Mouse (Mus musculus): ENCODE results near the gene Miox. TPM values are rescaled to one million over a fixed set of nuclear protein-coding genes. Genes with fewer than 3 reads are reported as not detected.

Gene Miox
- polyA plus RNA-seq, 1 experiment from 2014 or later: not detected

GRCm38 (mm10) chr15:89297695-89298094 is 36.5 kb upstream of the Miox start:
- Histone ChIP-seq H3K4me3 (replicated peaks) (no peak overlapping the region), H3K36me3 (peaks cover 93% of the 10 kb centered on the region), H3K9ac (replicated peaks) (no peak overlapping the region), H3K4me1 (no peaks in the 10 kb centered on the region), H3K4me2 (no peak overlapping the region), H3K27me3 (replicated peaks) (no peaks in the 10 kb centered on the region), H3K27ac (replicated peaks) (no peak overlapping the region), H3K9me3 (replicated peaks) (no peaks in the 10 kb centered on the region)
- no peak for ATAC-seq (ENCODE audit: low FRiP score)
- WGBS: 89% methylated on average over 2 of the region's 2 CpGs

GRCm38 (mm10) chr15:89300180-89300579 is 34.0 kb upstream of the Miox start:
- H3K36me3 ChIP-seq: peaks cover 93% of the 10 kb centered on the region
- no peaks in the 10 kb centered on the region for H3K27me3 ChIP-seq (replicated peaks)
- no peak for ATAC-seq (ENCODE audit: low FRiP score)
- WGBS: 92% methylated on average over 13 of the region's 13 CpGs
- H3K4me2 ChIP-seq: no peak overlapping the region
- no peak overlapping the region for H3K27ac ChIP-seq (replicated peaks)
- H3K4me1 ChIP-seq: no peaks in the 10 kb centered on the region
- H3K9ac ChIP-seq (replicated peaks): no peak overlapping the region
- H3K4me3 ChIP-seq (replicated peaks): no peak overlapping the region
- H3K9me3 ChIP-seq (replicated peaks): no peaks in the 10 kb centered on the region

- 96% methylated on average over 8 of the region's 8 CpGs for WGBS
- H3K27ac ChIP-seq (replicated peaks): no peak overlapping the region
- H3K9ac ChIP-seq (replicated peaks): no peak overlapping the region
- no peak overlapping the region for H3K4me2 ChIP-seq
- H3K4me1 ChIP-seq: no peaks in the 10 kb centered on the region
- peaks cover 93% of the 10 kb centered on the region for H3K36me3 ChIP-seq
- H3K27me3 ChIP-seq (replicated peaks): no peaks in the 10 kb centered on the region
- no peak for ATAC-seq (ENCODE audit: low FRiP score)
- no peaks in the 10 kb centered on the region for H3K9me3 ChIP-seq (replicated peaks)
- no peak overlapping the region for H3K4me3 ChIP-seq (replicated peaks)
These were observed 33.6 kb upstream of the Miox start for GRCm38 (mm10) chr15:89300600-89300999.

GRCm38 (mm10) chr15:89305966-89306365 is 28.2 kb upstream of the Miox start:
- no peak for ATAC-seq (ENCODE audit: low FRiP score)
- H3K4me2 ChIP-seq: no peak overlapping the region
- peaks cover 65% of the 10 kb centered on the region for H3K36me3 ChIP-seq
- peaks cover 16% of the 10 kb centered on the region for H3K4me1 ChIP-seq
- no peak overlapping the region for H3K27ac ChIP-seq (replicated peaks)
- H3K27me3 ChIP-seq (replicated peaks): no peaks in the 10 kb centered on the region
- no peak overlapping the region for H3K4me3 ChIP-seq (replicated peaks)
- 89% methylated on average over 1 of the region's 1 CpGs for WGBS
- no peak overlapping the region for H3K9ac ChIP-seq (replicated peaks)
- H3K9me3 ChIP-seq (replicated peaks): no peaks in the 10 kb centered on the region

GRCm38 (mm10) chr15:89307461-89307860 is 26.7 kb upstream of the Miox start:
- Histone ChIP-seq H3K4me3 (replicated peaks) (no peak overlapping the region), H3K9me3 (replicated peaks) (no peaks in the 10 kb centered on the region), H3K4me2 (no peak overlapping the region), H3K27me3 (replicated peaks) (no peaks in the 10 kb centered on the region), H3K4me1 (peaks cover 30% of the 10 kb centered on the region), H3K27ac (replicated peaks) (no peak overlapping the region), H3K36me3 (peaks cover 50% of the 10 kb centered on the region), H3K9ac (replicated peaks) (no peak overlapping the region)
- no peak for ATAC-seq (ENCODE audit: low FRiP score)
- 92% methylated on average over 13 of the region's 13 CpGs for WGBS

- Histone ChIP-seq H3K27ac (replicated peaks) (no peak overlapping the region), H3K9me3 (replicated peaks) (no peaks in the 10 kb centered on the region), H3K36me3 (peaks cover 39% of the 10 kb centered on the region), H3K27me3 (replicated peaks) (no peaks in the 10 kb centered on the region), H3K4me2 (no peak overlapping the region), H3K4me1 (peaks cover 41% of the 10 kb centered on the region), H3K9ac (replicated peaks) (no peak overlapping the region), H3K4me3 (replicated peaks) (no peak overlapping the region)
- no peak for ATAC-seq (ENCODE audit: low FRiP score)
- WGBS: 86% methylated on average over 7 of the region's 7 CpGs
These were observed 25.6 kb upstream of the Miox start for GRCm38 (mm10) chr15:89308406-89309139.

GRCm38 (mm10) chr15:89309962-89310498 is 24.2 kb upstream of the Miox start:
- no peak overlapping the region for H3K4me3 ChIP-seq (replicated peaks)
- H3K27ac ChIP-seq (replicated peaks): no peak overlapping the region
- no peaks in the 10 kb centered on the region for H3K9me3 ChIP-seq (replicated peaks)
- ATAC-seq (ENCODE audit: low FRiP score): no peak
- WGBS: 54% methylated on average over 6 of the region's 6 CpGs
- no peak overlapping the region for H3K9ac ChIP-seq (replicated peaks)
- H3K27me3 ChIP-seq (replicated peaks): no peaks in the 10 kb centered on the region
- peaks cover 50% of the 10 kb centered on the region for H3K4me1 ChIP-seq
- no peak overlapping the region; the same call in 1 of the 2 replicates for H3K4me2 ChIP-seq
- H3K36me3 ChIP-seq: peaks cover 25% of the 10 kb centered on the region

GRCm38 (mm10) chr15:89313359-89313758 is 20.8 kb upstream of the Miox start:
- H3K4me1 ChIP-seq: peaks cover 56% of the 10 kb centered on the region
- H3K9ac ChIP-seq (replicated peaks): no peak overlapping the region; the same call in 1 of the 2 replicates
- no peaks in the 10 kb centered on the region for H3K9me3 ChIP-seq (replicated peaks)
- peak overlapping the region; percentile 87 for H3K4me2 ChIP-seq
- 80% methylated on average over 4 of the region's 4 CpGs for WGBS
- no peak for ATAC-seq (ENCODE audit: low FRiP score)
- no peaks in the 10 kb centered on the region for H3K36me3 ChIP-seq
- peak overlapping the region; percentile 95; the same call in 1 of the 2 replicates for H3K4me3 ChIP-seq (replicated peaks)
- H3K27ac ChIP-seq (replicated peaks): no peak overlapping the region
- no peaks in the 10 kb centered on the region for H3K27me3 ChIP-seq (replicated peaks)

- 33% methylated on average over 3 of the region's 3 CpGs for WGBS
- Histone ChIP-seq H3K4me1 (peaks cover 56% of the 10 kb centered on the region), H3K9ac (replicated peaks) (peak overlapping the region; percentile 95), H3K4me2 (peak overlapping the region; percentile 87), H3K36me3 (no peaks in the 10 kb centered on the region), H3K9me3 (replicated peaks) (no peaks in the 10 kb centered on the region), H3K4me3 (replicated peaks) (peak overlapping the region; percentile 95), H3K27me3 (replicated peaks) (no peaks in the 10 kb centered on the region), H3K27ac (replicated peaks) (no peak overlapping the region)
- ATAC-seq (ENCODE audit: low FRiP score): no peak; the same call in 1 of the 2 replicates
These were observed 20.1 kb upstream of the Miox start for GRCm38 (mm10) chr15:89314107-89314506.

- H3K9ac ChIP-seq (replicated peaks): peak overlapping the region; percentile 95
- H3K4me2 ChIP-seq: peak overlapping the region; percentile 87
- under 1% methylated on average over 58 of the region's 58 CpGs for WGBS
- peak overlapping the region; percentile 95 for H3K4me3 ChIP-seq (replicated peaks)
- H3K27ac ChIP-seq (replicated peaks): peak overlapping the region; percentile 76
- no peaks in the 10 kb centered on the region for H3K27me3 ChIP-seq (replicated peaks)
- no peaks in the 10 kb centered on the region for H3K36me3 ChIP-seq
- H3K9me3 ChIP-seq (replicated peaks): no peaks in the 10 kb centered on the region
- ATAC-seq (ENCODE audit: low FRiP score): peak; percentile 48
- H3K4me1 ChIP-seq: peaks cover 53% of the 10 kb centered on the region
These were observed 19.5 kb upstream of the Miox start for GRCm38 (mm10) chr15:89314511-89315189.

- Histone ChIP-seq H3K9ac (replicated peaks) (peak within 1 kb of the TSS; percentile 95), H3K27me3 (replicated peaks) (no peaks in the 10 kb centered on the region), H3K27ac (replicated peaks) (peak within 1 kb of the TSS; percentile 76), H3K4me2 (peak within 1 kb of the TSS; percentile 87), H3K4me3 (replicated peaks) (peak within 1 kb of the TSS; percentile 95), H3K4me1 (peaks cover 47% of the 10 kb centered on the region), H3K36me3 (no peaks in the 10 kb centered on the region), H3K9me3 (replicated peaks) (no peaks in the 10 kb centered on the region)
- under 1% methylated on average over 37 of the region's 37 CpGs for WGBS
- peak; percentile 100 for ATAC-seq (ENCODE audit: low FRiP score)
These were observed 18.9 kb upstream of the Miox start, which contains the start of gene Sbf1 for GRCm38 (mm10) chr15:89315190-89315731. Sbf1 (minus strand) TSS chr15:89315311.
